Mouse (Mus musculus) ovary, postnatal 36 days (tissue): Measurements from ENCODE around the gene Lrrc17.
A peak's percentile ranks its signal among the peaks of the same experiment; 100 is the strongest.

Source experiments
- DNase-seq: peaks from one replicate; pipeline ENCODE4 v3.0.0; 2022; ENCODE audit warnings: low spot score, mixed read lengths

Gene Lrrc17

DNA sequence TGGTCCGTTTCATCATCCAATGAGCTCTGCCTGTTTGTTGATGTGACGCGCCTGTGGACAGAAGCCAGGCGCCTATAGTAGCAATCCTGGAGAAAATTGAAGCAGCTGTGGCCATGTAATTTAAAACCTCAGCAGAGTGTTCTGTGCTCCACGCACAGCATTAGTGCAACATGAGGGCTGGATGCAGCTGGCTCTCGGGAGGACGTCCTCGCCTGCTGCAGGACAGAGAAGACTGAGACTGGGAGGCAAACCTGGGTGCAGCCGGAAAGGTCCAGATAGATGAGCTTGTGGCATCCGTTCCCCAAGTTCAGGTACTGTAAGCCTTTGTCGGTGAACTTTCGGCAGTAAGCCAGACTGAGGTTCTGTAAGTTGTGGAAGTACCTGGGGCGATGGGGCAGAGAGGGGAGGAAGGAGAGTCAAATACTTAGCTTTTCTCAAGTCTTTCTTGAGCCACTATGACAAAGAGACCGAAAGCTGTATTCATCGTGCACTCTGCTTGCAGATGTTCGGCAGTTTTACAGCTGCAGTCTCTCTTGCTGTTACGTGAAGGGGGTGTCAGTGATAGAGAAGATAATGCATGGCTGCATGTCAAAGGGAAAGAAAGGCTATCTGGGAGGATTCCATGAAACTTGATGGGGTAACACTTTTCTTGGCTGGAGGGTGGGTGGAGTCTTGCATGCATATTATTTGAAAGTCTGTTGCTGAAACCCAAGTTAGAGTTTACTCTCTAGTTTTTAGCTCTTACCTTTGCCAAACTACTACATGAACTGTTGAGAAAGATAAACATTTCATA is at the start of gene Lrrc17:
Gene Lrrc17, plus strand, starts transcription at position 151 of the 793 bp plus-strand sequence.
- DNase-seq = peak; percentile 29

DNA sequence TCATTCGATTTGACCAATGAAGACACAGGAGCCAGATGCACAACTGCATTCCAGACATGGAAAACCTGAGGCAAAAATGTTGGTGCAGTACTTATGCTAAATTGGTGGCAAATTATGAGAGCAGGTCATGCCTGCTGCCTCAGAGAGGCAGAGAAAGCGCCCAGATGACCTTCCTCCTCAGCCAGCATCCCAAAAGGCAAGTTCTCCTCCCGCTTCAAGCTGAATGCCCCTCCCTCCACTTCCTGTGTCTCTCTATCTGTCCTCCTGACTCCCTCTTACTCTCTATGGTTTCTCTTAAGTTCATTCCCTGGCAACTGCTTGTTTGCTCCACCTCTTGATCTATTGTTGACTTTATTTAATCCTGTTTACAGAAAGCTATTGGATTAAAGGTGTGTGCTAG is 48.6 kb upstream of the Lrrc17 start:
- no peak for DNase-seq

- DNase-seq = no peak
Measured at GRCm38 (mm10) chr5:21496321-21496720, 47.0 kb upstream of the Lrrc17 start.

DNA sequence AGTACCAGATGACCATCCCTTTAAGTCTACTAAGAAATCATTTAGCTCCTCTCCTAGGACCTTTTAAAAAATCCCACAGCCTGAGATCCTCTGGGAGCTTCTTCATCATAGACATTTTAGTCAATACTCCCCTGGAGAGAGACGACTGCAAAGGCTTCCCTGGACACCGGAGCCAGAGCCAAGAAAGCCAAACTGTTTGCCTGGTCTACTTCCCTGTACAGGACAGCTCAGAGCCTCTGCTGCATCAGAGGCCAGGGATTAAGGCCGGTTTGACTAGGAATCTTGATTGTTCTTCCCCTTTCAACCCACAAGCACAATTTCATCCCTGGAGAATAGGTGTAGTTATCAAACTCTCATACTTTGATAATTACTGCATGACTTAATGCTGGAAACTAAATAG is 46.5 kb upstream of the Lrrc17 start:
- no peak for DNase-seq

GRCm38 (mm10) chr5:21498490-21498889 is 44.9 kb upstream of the Lrrc17 start:
- DNase-seq = no peak

DNA sequence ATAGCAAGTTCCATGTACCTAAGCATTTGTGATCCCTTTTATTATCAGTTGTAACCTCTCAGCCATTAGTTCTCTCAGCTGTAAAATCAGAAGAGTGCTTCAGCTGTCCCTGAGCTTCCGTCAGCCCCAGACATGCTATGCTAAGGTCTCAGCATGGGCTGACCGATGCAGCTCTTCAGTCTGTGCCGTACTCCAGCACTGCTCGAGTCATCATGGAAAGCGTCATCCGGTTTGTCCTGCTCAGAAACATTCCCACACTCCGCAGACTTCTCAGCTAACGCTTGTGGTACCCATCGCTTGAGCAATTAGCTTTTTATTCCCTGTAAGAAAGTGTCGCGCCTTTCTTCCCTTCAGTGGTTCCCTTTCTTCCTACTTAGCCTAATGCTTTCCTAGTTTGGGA is 44.4 kb upstream of the Lrrc17 start:
- no peak for DNase-seq

- no peak for DNase-seq
Measured at GRCm38 (mm10) chr5:21500133-21500532, 43.2 kb upstream of the Lrrc17 start.

- no peak for DNase-seq
Measured at GRCm38 (mm10) chr5:21500941-21501340, 42.4 kb upstream of the Lrrc17 start.

GRCm38 (mm10) chr5:21502936-21503610 is 40.3 kb upstream of the Lrrc17 start:
- no peak for DNase-seq

GRCm38 (mm10) chr5:21505159-21505558 is 38.2 kb upstream of the Lrrc17 start:
- DNase-seq = no peak

DNA sequence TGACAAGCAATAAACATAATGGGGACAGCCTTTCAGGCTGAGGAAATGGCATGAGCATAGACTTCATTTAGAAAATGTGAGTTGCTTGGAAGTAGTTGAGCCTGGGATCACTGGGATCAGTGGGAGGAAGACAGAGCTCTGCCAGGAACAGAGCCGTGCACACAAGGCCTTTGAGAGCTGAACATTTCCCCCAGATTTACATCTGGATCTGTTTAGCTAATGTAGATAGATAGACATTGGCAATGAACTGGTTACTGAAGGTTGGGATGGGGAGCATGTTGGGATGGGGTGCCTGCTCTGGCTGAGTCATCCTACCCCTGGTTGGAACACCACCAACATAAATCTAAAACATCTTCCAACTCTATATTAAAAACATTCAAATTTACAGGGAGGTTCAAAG is 36.5 kb upstream of the Lrrc17 start:
- no peak for DNase-seq

GRCm38 (mm10) chr5:21509801-21510200 is 33.6 kb upstream of the Lrrc17 start:
- DNase-seq = no peak

GRCm38 (mm10) chr5:21513363-21513762 is 30.0 kb upstream of the Lrrc17 start:
- DNase-seq = no peak

DNA sequence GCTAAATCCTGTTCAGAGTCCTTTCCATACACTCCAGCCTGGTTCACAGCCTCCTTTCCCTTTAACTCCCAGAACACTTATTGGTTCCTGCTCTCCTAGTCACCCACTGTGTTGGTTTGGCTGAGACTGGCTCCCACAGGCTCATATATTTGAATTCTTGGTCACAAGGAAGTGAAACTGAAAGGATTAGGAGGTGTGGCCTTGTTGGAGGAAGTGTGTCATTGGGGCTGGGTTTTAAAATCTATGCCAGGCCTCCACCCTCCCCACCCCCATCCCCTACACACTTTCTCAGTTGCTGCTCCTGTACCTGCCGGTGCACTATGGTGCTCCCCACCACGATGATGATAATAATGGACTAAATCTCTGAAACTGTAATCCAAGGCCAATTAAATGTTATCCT is 25.8 kb upstream of the Lrrc17 start:
- no peak for DNase-seq

GRCm38 (mm10) chr5:21518207-21518606 is 25.2 kb upstream of the Lrrc17 start:
- no peak for DNase-seq

DNA sequence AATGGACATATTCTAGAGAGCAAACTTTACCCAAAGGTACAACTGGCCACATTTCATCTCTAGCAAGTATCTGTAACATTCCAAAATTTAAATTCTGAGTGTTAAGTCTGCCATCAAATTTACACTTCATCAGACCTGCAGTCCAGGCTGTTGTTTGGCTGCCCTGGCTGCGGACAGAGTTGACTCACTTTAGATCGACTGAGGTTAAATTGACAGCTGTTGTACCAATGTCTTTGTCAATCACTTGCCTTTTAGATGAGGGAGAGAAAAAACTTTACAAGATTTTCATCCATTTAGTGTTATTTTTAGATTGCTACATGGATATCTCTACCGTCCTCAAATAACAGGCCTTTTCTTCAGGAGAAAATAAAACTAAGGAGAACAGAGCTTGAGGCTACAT is 24.2 kb upstream of the Lrrc17 start:
- no peak for DNase-seq

DNA sequence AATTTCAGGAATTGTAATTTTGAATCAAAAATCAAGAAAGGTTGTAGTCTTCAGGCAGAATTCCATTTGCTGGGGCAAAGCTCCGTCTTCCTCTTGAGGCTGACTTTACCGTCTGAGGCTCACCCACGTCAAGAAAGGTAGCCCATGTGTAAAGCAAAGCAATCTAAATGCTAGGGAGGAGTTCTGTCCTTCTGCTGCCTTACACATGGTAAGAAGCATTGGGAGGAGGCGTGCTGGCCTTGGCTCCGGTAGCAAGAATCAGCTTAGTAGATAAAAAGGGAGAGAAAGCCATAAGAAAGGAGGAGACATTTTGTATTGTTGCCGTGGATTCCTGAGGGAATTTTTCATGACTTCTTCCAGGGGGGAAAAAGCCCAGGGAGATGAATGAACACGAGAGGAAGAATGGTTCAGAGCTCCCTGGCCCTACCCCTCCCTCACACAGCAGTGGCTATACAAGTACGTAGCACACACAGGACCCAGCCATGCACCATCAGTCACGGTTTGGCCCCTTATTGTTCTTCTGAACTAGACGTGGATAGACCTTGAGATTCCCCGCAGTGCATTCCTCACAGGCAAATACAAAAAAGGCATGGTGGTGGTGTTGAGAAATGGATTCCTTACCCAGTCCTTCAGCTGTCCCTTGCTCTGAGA is 16.4 kb upstream of the Lrrc17 start:
- DNase-seq = peak; percentile 19

GRCm38 (mm10) chr5:21527488-21527911 is 15.9 kb upstream of the Lrrc17 start:
- DNase-seq = peak; percentile 34

DNA sequence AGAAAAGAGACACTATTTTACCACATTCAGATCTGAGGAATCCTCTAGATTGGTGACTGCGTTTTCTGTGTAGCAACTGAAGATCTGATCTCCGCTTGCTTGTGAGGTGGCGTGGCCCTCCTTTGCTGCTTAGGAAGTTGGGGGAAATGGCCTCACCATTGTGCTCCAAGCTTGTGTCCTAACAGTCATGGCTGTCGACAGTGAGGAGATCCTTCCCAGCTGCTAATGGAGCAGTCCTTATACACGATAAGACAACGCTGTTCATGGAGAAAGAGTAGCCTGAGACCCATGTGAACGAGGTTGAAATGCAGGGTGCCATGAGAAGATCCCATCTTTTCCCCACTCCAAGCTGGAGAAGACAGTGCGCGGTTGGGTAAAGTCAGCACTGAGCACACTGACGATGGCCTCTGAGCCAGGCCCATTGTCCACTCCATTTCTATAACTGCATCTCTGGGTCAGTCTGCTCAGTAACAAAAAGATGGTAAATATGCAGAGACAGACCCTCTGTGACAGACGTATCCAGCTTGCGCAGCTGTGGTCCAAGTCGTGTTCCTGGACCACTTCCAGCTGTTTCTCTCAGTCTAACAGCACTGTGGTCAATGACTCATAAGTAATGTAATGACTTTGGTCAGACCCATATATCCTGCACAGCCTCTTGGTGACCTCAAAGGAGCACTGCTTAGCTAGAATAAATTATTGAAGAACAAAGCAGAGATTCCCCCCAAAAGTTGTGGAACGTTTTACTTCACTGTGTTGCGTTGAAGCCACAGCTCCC is 15.1 kb upstream of the Lrrc17 start:
- DNase-seq = no peak

DNA sequence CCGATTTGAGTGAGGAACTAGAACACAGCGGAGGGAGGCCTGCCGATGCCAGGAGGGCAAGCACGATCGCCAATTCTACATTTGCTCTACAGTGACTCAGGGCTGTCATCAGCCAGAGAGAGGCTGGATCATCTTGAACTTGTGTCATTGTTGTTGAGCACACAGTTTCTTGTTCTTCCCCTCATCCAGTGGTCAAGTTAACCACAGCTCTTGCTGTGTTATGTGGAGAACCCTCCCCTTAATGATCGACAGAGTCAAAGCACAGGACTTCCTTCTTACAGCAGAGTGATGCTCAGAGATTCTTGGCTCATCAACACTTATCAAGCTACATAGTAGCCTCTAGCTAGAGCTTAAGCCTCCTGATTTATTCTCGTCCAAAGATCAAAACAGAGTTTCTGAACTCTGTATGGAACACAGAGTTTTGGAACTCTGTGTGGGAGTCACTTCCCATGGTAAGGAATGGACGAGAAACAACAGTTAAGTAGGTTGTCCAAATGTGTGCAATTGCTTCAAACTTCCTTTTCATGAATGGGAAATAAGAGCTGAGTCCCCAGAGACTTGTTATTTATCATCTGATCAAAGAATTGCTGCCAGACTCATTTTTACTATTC is 14.1 kb upstream of the Lrrc17 start:
- DNase-seq = no peak

DNA sequence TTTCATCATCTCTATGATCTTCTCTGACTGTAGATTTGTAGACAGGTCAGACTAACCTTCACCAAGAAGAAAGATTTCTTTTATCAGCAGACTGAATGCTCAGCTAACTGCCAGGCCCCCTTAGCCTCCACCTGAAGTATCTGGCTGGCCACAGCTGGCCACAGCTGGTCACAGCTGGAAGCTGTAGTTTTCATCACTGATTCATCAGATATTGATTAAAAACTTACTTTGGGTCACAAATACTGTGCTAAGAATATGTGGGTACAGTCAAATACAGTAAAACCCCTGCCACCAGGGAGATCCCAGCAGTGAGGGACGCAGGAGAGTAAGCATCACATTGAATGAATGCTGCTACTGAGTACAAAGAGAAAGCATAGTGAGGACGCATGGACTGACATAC is 11.2 kb upstream of the Lrrc17 start:
- DNase-seq = no peak

GRCm38 (mm10) chr5:21532921-21533320 is 10.4 kb upstream of the Lrrc17 start:
- no peak for DNase-seq
